Mouse (Mus musculus) bone marrow, adult 2 months (tissue): Measurements from ENCODE around the gene Zfyve21.

Experiments
- CTCF ChIP-seq: fragments of 200-500 bp; IDR thresholded peaks from 2 replicates; pipeline ENCODE4 v1.5.1; 2011; ENCODE audit warnings: low read length, control low read depth; ENCODE audit not compliant: control insufficient read depth, insufficient read depth
- POLR2A ChIP-seq: fragments of 200-500 bp; IDR thresholded peaks from 2 replicates; pipeline ENCODE4 v1.6.1; 2011; ENCODE audit warnings: low read depth, mild to moderate bottlenecking, control low read depth, low read length, borderline replicate concordance; ENCODE audit not compliant: control insufficient read depth

DNA sequence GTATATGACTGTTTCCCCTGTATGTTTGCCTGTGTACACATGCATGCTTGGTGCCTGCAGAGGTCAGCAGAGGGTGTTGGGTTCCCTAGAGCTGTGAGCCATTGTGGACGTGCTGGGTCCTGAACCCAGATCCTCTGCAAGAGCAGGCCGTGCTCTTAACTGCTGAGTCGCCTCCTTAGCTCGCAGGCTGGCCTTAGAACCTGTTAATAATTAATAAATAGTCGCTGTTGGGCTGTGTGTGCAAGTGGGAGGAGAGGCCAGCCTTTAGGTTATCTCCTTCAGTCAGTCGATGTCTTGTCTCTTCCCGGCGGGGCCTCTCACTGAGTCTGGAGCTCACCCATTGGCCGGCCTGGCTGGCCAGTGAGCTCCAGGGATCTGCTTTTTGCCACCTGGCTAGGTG lies 3.0 kb downstream of the Zfyve21 start:
- no peak for TF ChIP-seq POLR2A
- no peak for TF ChIP-seq CTCF
